Mouse (Mus musculus) R1 (cell line): ENCODE results near the gene Mid2.
"Not testable (repeated sequence)": the region's sequence is repeated elsewhere in the genome, so short reads cannot be mapped to it uniquely, and the experiment has no call there.

Experiments
- DNase-seq: peaks from one replicate; pipeline ENCODE4 v3.0.0-alpha.2; 2018; ENCODE audit warnings: low read depth, low spot score

Gene Mid2

DNA sequence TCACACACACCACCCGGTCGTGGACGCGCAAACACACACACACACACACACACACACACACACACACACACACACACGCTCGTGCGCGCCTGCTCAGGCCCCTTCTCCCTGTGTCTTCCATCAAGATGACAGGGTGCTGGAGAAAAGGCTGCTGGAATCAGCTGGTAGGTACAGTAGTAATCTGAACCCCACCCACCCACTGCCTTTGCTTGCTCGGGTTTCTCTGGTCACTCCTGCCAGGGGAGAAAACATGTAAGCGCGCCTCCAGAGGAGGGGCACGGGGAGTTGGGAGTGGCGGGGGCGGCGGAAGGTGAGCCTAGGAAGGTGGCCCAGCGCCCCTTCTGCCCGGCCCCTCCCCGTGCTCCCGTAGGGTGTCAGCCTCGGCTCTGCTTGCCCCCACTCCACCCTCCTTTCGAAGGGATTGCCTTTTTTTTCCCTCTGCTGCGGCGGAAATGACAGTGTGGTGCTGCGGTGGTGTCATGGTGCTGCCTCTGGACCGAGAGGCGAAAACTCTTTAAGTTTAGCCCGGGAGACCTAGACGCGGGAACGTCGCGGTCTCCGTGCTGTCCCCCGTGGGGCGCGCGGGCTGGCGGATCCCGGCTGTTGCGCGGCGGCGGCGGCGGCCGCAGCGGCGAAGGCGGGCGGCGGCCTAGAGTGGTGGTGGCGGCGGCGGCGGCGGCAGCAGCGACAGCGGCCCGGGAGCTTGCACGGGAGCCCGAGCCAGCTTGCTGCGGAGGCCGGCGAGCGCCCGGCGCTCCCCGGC is at the start of gene Mid2:
Gene Mid2, plus strand, starts transcription at position 121 of the 763 bp plus-strand sequence.
- peak; percentile 20 for DNase-seq

DNA sequence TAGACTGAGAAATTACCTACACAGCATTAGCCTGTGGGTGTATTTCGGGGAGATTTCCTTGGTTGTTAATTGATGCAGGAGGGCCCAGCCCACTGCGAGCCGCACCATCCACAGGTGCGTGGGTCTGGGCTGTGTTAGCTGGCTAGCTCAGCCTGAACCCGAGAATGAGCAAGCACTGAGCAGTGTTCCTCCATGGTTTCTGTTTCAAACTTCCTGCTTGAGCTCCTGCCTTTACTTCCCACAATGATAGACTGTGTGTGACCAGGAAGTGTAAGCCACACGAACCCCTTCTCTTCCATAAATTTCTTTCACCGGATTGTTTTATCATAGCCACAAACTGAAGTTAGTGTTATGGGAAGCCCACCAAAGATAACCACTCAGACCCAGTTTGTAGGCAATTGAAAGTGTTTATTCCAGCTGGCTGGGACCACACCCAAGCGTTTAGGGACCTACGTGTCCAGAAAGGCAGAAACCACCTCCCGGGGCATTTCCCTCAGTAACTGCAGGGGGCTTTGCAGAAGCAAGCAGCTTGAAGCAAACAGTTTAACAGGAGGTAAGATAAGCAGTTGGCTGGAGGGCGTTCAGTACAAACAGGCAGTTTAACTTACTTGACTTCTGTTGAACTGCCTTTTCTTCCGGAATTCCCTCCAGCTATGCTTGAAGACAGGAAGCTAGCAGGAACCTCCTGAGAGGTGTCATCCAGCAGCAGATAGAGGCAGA is 39.4 kb upstream of the Mid2 start:
- peak; percentile 47 for DNase-seq

DNA sequence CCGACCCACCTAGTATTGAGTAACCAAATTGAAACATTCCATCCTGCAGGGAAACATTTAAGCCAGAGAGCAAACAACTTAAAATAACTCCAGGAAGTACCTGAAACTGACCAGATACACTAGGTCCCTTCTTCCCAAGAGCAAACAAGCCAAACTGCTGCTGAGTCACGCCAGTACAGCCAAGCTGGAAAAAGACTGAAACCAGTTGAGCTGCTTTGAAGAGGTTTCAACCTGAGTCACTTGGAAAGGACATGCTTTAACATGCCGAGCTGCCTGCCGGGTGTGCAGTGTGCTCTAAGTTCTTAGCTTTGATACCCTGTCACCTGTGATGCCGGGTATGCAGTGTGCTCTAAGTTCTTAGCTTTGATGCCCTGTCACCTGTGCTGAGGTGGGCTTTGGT is 26.4 kb upstream of the Mid2 start:
- DNase-seq, result peak; percentile 13

DNA sequence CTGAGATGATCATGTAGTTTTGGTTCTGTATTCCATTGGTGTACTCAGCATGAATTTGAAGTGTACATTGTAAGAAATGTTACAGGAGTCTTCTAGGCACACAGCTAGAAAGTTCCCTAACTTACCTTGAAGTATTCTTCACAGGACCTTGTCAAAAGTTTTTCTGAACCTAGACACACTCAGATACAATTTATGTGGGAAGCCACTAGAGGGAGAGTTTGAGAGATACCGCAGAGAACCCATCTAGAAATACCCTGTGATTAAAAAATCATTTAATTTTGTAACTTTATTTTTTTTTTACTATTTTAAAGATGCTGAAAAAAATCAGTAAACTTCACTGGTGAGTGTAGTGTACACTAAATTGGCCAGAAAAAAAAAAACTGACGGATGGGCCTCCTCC is 24.8 kb upstream of the Mid2 start:
- DNase-seq, result no peak

DNA sequence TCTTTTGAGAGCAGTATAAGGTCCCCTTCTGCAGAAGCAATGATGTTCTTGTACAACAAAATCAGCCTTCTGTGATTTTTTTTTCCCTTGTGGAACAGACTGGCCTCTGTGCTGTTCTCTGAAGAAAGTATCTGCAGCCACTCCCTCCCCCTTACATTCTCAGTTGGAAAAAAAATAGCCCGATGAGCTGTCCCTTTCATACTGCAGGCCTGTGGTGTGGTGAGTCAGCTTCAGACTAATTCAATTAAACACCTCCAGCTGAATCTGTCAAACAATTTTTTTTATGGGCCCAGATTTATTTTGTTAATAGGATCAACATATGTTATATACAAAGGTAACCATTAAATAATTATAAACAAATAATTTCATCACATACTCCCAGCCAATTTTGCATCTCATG is 3.7 kb upstream of the Mid2 start:
- DNase-seq, result no peak

DNA sequence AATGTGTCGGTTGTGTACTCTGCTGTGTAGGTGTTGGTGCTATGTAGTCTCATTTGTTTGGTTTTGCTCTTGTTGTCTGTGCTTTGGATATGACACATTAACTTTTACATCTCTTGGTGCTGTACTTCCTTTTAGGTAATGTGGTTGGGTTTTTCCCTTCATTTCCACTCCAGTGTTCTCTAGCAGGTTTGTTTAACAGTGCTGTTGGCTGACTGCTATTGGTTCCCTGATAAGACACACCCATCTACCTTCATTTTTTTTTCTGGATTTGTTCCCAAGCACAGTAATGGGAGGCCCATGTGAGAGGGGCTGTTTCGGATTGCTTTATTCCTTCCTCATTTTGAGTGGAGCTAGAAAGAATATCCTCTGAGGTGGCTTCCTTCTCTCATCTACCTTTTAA is 883 bp upstream of the Mid2 start:
- no peak for DNase-seq

DNA sequence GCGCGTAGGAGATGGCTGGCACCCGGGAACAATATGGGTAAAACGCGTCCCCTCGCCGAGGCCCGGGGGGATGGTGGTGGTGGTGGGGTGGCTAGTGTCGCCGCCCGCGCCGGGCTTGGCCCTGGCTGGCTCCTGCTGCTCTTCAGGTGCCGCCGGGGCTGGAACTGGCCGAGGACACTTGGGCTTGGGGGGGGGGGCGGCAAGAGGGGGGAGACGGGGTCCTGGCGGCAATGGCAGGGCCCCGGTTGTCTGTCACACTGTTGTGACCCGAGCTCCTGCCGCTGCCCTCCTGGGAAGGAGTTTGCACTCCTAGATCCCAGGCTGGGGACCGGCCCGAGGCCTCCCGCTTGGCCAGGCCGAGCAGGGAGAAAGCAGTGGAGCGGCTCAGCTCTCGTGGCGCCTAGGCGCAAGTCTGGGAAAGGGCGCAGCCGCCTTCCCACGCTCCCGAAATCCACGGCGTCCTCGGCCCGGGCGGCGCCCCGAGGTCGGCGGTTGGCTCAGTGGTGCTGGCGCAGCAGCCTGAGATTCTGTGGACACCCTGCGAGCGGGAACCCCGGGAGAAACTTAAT is 927 bp downstream of the Mid2 start:
- peak; percentile 10 for DNase-seq

DNA sequence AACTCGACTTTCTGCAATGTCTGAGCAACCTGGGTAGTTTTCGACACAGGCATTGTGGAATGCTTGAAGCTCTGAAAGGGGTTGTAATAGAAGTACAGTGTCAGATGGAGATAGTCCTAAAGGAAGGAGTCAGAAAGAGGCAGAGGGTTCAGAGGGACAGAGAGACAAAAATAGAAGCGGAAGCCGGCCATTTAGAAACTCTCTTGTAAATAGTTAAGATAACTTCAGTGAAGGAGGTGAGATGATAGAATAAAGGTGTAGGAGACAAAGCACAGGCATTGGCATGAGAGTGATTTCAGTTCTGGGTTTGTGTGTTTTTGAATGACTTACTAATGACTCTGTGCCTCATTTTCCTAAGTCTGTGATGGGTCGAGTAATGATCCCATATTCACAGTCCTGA is 11.0 kb downstream of the Mid2 start:
- DNase-seq, result no peak

DNA sequence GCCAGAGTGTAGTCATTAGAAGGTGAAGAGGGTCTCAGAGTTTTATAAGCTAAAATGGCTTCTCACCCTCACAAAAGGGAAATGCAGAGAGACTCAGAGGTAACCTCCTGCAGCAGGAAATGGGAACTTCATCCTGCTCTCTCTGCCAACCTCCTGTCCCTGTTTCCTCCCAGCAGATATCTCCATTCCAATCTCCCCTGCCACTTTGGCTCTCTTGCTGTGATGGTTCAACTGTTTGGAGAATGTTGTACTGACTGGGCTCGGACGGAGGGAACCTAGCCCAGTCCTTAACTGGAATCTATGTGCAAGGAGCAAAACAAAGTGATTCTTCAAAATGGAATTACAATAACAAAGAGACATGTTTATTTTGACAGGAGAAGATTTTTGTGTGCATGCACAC is 23.9 kb downstream of the Mid2 start:
- no peak for DNase-seq

DNA sequence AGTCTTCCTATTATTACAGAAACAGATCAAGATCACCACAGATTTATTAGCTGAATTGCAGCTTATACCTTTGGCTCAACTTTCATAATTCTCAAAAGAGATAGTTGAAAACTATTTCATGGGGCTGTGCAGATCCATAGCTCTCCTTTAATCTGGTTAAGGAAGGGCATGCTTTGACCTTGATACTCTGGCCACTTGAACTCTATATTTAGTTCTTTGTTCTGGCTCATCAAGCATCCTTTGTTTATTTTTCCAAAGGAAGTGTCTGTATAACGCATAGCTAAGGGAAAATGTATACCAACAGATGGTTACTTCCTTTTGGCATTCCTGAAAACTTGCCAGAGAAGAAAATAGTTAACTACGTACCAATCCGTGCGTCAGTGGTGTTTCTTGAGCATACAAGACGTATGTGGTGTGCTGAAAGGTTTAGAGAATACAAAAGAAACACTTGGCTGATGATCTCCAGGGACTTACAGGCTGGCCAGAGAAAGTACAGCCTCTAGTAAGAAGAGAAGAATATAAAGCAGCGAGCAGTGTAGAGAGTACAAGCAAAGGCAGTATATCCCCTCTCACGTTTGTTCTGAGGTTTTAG is 33.6 kb downstream of the Mid2 start:
- DNase-seq, result not testable (repeated sequence)

DNA sequence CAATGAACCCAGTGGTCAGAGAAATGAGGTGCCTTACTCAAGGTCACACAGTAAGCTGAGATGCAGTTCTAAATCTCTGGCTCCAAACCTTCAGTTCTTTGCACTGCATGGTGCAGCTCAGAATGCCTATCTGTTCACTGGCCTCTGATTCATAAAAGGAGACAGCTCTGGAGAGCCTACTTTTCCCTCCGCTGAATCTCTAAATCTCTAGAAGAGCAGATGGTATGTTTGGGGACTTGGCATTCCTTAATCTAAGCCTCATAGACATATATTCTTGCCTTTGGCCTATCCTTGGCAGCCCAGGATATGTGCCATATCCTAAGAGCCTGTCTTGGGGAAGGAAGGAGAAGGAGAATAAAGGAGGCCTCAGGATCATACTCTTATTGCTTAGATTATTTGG is 38.8 kb downstream of the Mid2 start:
- DNase-seq, result no peak

DNA sequence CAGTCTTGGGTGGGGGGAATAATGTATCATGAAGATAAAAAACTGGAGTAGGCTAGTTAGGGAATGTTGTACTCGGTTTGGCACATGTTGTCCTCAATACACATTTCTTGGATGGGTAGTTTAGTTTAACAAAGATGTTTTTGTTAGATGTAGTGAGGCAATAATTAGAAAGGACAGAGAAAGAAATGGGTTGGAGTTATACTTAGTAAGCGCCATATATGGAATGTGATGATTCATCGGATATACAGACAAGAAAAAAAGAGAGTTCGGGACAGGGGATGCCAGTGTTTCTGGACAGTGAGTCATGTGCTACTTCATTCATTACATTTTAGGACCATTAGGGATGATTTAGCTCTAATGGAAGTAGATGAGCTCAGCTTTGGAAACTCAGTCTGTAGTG is 41.7 kb downstream of the Mid2 start:
- DNase-seq, result no peak

DNA sequence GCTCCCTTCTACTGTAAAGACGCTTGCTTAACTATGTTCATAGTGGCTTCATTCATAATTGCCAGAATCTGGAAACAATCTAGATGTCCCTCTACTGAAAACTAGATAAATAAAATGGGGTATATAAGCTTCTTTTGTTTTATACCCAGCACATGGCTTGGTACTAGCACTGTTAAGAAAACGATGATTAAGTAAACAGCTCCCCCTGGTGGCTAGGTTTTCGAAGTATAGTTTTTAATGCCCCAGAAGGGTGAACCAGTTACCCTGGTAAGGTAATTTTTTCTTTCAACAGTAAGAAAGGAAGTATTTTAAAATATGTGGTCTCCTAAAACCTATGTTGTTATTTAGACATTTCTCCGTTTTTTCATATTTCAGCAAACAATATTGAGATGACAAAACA is 58.0 kb downstream of the Mid2 start:
- DNase-seq, result peak; percentile 40

DNA sequence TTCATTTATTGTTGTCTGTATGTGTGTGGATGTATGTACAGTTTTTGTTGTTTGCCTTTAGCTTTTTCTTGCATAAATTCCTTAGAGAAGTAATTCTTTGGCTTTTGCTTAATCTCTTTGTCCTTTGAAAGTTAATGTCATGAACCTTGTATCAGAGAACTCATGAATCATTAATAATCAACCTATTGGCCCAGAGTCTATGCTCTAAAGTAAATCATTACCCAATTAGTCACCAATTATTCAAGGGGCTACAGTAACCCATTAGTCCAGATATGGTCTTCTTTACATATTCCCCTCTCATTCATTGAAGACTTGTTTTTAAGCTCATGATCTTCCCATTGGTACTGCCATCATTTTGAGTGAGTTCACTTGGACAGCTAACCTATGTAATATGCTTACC is 74.6 kb downstream of the Mid2 start:
- no peak for DNase-seq

DNA sequence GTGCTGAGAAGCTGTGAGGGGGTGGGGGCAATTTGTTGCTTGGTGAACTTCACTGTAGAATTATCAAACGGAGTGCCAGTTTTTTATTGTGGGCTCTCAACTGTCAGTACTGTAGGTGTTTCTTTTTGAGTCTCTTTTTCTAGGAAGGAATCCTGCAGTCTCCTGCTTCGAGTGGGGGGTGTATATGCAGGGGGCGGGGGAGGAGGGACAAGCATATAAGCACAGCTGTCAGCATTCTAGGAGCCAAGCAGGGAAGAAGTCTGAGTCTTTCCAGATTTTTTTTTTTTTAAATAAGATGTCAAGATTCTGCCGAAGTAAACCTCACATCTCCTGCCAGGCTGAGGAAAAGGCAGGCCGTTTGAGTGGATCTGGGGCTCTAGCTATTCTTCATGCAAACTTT is 78.8 kb downstream of the Mid2 start:
- no peak for DNase-seq

DNA sequence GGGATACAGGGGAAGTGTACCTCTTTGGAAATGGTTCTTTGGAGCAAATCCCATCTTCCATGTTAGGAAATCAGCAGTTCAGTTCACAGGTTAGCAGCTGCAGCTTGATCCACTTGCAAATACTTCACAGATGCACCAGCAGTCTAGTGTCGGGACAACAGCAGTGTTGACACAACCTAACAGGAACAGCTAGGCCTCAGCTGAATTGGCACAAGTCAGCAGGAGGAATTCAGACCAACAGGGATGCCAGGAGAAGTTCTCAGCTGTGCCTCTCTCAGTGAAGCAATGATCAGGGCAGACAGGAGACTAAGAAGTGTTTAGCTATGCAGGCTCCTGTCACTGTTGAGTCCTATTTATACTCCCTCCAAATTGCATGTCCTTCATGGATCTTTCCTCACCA is 105.4 kb downstream of the Mid2 start:
- DNase-seq, result no peak

DNA sequence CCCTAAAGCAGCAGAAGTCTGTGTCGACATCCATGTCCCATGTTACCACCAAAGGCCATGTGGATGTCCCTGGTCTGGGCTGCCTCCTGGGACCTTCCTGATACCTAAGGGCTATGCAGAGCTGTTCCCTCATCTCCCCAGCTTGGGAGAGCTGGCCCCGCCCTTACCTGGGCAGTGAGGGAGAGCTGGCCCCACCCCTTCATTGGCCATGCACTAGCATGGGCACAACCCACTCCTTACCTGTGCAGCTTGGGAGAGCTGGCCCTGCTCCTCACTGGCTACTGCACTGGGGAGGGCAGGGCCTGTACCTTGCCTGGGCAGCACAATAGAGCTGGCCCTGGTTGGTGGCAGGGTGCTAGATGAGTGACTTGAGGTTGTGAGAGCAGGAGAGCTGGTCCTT is 140.9 kb downstream of the Mid2 start:
- no peak for DNase-seq

DNA sequence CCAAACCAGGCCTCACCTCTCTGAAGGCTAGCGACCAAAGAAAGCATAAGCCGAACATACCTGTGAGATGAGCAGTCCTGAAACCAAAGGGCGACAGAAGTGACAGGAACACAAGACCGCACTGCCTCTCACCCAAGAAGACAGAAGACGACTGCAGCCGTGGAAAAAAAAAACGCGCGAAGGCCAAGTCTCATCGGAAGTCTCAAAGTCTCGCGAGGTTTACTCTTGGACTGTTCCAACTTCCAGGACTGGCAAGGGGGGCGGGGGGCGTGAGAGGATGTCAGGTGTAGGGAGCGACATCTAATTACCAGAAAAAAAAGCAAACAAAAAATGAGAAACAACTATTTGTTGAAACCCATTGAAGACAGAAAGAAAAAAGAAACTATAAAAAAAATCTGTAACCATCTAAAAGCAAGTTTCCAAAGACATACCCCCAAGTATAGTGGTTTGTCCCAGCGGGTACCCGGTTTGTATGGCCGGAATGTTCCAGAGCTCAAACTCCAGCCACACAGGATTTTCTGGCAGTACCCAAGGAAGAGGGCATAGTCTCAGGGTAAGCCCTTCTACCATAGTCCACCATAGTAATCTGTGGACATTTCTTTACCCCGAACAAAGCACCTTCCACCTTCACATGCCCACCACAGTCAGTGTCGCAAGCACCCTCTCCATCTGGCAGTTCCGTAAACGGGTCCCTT is 149.1 kb downstream of the Mid2 start, which contains the start of gene Tex13b:
Gene Tex13b, minus strand, starts transcription at position 122 of the 695 bp plus-strand sequence.
- peak; percentile 54 for DNase-seq
